Mouse (Mus musculus) adrenal gland, adult 8-10 months (tissue): Measurements from ENCODE around the gene B3galt1. TPM values are rescaled to one million over a fixed set of nuclear protein-coding genes. Genes with fewer than 3 reads are reported as not detected.

ENCODE experiments used
- DNase-seq: peaks from one replicate; pipeline ENCODE4 v3.0.0; 2022
- total RNA-seq, 4 experiments: library from RNA; stranded (reverse); gene quantifications; 2 replicates each; pipeline ENCODE4 v1.2.4; 2022

Gene B3galt1
- total RNA-seq, 4 experiments from 2014 or later: 4.7 to 7.6 (median 5.6) TPM

DNA sequence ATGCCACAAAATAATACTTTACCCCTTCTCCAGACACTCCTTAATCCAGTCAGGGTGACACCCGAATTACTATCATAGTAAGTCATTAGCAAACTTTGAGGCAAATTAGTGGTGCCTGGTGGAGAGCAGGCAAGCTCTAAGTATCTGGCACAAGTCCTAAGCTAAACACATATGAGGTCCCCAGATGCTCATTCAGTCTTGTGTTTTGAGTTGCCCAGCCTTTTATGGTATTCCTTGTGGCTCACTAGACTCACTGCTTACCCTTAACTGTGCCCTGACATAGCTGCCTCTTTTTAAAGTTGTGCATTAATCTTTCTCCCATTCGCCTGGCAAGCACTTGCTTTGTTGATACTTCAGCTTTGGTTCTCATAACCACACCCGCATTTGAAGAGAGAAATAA, 382.7 kb downstream of the B3galt1 start:
- DNase-seq: no peak

GRCm38 (mm10) chr2:67956182-67956581, 390.5 kb downstream of the B3galt1 start:
- no peak for DNase-seq

DNA sequence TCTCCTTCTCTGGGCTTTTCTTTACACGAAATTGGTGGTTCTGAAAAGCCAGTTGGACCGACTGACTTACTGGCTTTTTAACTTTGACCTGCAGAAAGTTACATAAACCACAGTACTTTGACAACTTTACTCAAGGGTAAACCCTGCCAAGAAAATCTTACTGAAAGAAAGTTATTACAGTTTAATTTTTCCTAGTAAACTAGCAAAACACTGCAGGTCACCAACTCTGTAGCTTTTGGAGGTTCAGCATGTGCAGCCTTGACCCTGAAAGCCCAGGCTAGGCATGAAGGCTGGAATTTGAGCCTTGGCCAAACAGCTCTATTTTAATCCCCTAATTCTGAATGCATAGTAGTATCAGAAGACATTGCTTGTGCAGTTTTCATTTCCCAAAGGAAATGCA, 391.9 kb downstream of the B3galt1 start:
- DNase-seq: no peak

- DNase-seq: no peak
These were observed 395.0 kb downstream of the B3galt1 start for GRCm38 (mm10) chr2:67960711-67961110.

- DNase-seq: no peak
These were observed 403.1 kb downstream of the B3galt1 start for GRCm38 (mm10) chr2:67968812-67969211.

DNA sequence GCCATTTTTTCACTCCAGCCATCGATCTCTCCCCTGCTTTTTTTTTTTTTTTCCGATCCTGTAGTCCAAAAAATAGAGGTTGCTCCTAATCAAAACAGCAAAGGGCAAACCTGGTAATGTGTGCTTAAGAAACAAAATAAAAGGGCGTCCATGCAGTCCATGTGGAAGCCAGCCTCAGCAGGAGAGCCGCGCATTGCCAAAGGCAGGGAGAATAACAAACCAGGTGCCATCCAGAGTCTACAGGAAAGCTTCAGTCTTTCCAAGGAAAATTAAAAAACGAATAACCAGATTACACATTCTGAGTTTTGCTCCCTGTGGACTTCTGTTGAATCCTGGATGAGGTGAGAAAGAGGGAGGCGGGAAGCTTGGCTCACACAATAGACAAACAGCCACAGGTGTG, 405.4 kb downstream of the B3galt1 start:
- no peak for DNase-seq

DNA sequence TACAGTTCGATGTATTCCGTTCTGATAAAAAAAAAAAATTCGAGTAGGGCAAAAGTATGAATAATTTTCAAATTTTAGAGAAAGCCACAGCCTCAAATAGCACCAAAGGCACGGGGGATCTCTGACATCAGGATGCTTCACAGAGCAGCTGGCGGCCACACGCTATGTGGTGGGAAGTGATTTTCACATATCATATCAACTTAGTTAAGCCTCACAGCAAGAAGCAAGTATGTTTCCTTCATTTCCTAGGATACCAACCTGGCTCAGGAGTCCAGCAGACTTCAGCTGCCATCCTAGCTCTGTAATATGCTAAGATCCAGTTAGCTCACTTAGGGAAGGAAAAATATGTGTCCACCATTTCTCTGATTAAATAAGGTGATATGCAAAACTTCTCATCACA, 405.9 kb downstream of the B3galt1 start:
- DNase-seq: no peak

GRCm38 (mm10) chr2:67975764-67976163, 410.1 kb downstream of the B3galt1 start:
- DNase-seq: no peak

- no peak for DNase-seq
These were observed 410.8 kb downstream of the B3galt1 start for GRCm38 (mm10) chr2:67976488-67976887.

DNA sequence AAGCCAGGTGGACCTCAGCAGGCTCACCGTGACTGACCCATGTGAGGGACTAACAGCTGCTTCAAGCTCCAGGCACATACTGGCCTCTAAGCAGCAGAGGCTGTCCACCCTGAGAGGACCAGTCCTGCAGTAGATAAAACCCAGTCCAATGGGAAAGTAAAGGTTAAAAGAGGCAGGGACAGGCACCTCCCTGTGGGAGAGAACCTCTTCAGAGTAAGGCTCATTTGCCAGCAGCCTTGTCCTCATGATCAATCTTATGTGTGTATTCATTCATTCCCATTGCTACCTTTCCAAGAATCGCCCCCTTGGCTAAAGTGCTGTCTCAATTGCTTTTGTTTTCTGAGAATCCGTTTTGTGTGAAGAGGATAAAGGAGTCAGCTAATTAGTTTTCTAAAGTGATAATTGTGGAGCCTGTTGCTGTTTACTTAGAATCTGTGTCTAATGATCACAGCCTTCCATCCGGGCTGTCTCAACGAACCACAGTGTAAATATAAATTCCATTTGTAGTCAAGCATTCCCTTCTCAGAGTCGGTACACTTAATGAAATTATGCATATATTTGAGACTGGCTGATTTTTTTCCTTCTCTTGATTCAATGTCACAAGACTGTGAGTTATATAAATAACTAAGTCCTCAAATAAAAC, 412.1 kb downstream of the B3galt1 start:
- no peak for DNase-seq

DNA sequence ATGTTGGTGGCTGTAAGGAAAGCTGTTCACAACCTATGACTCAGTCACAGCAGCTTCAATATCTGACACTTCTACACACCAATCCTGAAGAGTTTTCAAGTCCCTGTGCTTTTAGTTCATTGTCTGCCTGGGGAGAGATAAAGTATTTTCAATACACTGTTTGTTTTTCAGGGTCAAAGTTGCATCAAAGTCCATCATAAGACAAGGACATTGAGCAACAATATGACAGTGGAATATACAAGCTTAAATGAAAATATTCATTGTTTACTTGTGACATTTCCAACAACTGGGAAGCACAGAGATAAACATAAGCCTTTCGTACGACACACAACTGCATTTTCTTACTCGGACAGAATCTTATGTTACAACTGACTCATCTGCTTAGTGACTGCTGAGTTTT, 417.9 kb downstream of the B3galt1 start:
- DNase-seq: no peak

- DNase-seq: no peak
These were observed 419.5 kb downstream of the B3galt1 start for GRCm38 (mm10) chr2:67985133-67985532.

- no peak for DNase-seq
These were observed 427.8 kb downstream of the B3galt1 start for GRCm38 (mm10) chr2:67993421-67993820.

- no peak for DNase-seq
These were observed 437.4 kb downstream of the B3galt1 start for GRCm38 (mm10) chr2:68003091-68003490.

GRCm38 (mm10) chr2:68005210-68005609, 439.5 kb downstream of the B3galt1 start:
- DNase-seq: no peak

- DNase-seq: no peak
These were observed 440.0 kb downstream of the B3galt1 start for GRCm38 (mm10) chr2:68005711-68006110.

DNA sequence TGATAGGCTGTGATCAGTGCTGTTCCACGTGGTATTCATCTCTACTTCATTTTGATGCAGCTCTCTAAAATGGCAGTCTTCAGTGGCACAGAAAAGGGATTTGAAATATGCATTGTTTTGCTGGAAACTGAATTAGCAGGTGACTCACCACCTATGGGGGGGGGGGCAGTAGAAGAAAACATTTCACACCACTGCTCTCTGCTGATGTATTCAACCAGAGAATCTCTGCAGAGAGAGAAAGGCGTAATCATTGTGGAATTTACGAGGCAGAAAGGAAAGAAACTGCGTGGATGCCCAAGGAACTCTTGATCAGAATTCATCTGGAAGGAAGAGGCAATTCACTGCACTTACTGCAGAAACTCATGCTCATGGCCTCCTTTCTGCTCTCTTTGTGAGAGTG, 445.7 kb downstream of the B3galt1 start:
- no peak for DNase-seq

DNA sequence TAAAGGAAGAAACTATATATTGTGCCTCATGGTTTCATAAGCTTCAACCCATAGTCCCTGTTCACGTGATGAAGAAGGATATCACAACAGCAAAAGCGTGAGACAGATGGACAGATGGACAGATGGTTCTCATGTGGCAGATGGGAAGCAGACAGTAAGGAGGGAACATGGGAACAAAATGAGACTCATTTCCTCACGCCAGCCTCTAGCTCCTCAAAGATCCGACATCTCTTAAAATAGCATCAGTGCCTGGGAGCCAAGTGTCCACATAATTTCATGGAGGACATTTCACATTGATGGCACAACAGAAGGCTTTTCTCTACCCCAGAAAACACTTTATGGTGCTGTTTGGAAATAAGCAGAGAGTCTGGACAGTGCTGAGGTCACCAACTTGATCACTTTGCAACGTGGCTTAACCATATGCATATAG, 454.6 kb downstream of the B3galt1 start:
- no peak for DNase-seq

- no peak for DNase-seq
These were observed 456.0 kb downstream of the B3galt1 start for GRCm38 (mm10) chr2:68021541-68022152.

DNA sequence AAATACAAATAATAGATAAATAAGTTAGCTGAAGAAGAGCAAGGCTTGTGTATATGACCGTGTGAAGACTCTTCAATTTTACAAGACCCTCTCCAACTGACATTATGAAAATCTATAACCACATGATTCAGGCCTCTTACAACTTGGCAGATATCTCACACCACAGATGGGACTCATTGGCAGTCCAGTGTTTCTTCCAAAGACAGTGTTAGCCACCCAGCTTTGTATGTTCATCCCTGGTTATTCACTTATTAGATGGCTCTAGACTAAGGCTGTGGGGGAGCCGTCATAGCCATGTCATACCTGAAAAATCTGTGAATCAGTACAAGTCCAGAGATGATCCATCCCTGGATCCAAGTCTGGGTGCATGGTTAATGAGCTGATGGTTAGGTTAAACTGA, 463.1 kb downstream of the B3galt1 start:
- no peak for DNase-seq

DNA sequence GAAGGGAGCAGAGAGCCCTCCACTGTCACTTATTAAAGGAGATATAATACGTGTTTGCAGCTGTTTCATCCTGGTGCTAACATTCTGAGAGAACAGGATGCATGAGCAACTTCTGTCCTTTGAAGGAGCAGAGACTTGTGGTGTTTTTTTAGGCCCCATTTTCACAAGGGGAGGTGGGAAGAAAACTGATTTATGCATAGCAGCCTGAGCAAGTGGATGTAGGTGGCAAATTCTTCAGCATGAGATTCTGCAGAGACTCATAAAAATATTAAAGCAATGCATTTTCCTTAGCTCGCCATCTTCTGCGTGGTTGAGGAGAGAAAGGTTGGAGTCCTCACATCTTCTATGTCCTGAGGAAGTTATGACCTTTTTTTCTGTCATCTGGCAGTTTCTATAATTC, 469.0 kb downstream of the B3galt1 start:
- DNase-seq: no peak

DNA sequence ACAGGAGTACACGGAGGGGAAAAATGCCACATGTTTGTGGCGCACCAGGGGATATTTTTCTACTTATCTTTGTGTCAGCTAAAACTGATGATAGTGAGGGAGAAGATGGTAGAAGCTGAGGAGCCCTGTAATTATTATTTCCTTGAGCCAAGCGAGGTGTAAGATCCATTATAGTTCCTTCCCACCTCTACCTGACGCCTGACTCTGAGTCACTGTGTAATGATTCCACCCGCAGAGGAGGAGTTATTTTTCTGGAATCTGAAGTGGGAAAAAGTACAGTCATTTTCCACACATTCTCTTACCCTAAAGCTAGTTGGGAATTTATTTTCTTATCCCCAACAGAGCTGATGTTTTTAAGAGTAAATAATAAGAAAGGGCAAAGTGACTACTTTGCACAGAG, 475.1 kb downstream of the B3galt1 start:
- DNase-seq: no peak

GRCm38 (mm10) chr2:68052481-68052880, 486.8 kb downstream of the B3galt1 start:
- DNase-seq: no peak

GRCm38 (mm10) chr2:68053243-68053642, 487.6 kb downstream of the B3galt1 start:
- DNase-seq: no peak

DNA sequence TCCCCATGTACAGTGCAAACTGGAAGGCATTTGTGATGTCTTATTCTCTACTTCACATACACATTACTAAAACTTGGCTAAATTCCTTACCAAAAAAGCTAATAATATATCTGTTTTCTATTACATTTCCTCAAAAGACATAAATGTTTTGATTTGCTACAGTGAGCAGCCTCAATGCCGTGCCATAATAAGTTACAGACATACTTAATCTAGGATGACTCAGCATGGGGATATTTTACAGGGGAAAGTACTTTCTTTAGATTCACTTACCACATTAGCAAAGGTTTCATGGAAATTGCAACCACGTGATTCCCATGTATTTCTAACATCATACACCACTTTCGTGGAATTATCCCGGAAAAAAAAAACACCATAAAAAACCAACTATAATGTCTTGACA, 495.7 kb downstream of the B3galt1 start:
- no peak for DNase-seq
